Mouse (Mus musculus) mouse embryonic stem cell (cell line): Measurements from ENCODE around the gene Mast4.

Experiments used
- in situ Hi-C, 2 experiments: fragments of 300-500 bp; cut with MboI; formaldehyde crosslinking; loops; 1 replicate in 1 of 2; 3 replicates in 1 of 2; pipeline ENCODE4 v1.14.3; 2019 to 2020; ENCODE audit warnings: low sequenced_read_pairs in 2 of 2, low pct_unique_long_range_greater_than_20kb in 1 of 2, mixed read lengths in 1 of 2; ENCODE audit not compliant: unreplicated experiment in 1 of 2

The Mast4 gene

GRCm38 (mm10) chr13:103043011-103043410, 291.3 kb downstream of the Mast4 start:
- in situ Hi-C loops, result no loop called here

GRCm38 (mm10) chr13:103037466-103037865, 296.8 kb downstream of the Mast4 start:
- in situ Hi-C loops, result no loop called here

DNA sequence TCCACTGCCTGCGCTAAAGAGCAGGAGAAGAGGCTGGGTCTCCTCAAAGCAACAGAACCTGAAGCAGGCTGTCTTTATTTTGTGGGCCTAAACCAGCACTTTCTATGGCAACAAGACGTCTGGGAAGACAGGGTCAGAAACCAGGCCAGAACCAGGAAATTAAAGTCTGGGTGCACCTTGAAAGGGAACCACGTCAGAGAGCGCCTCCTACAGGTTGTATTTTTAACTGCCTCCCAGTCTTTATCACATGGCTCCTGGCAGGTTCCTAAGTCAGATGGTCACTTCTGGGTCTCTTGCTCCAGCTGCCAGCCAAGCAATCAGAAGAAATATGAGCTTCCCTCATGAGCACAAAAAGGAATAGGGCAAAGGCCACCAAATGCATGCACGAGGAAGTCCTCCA, 304.9 kb downstream of the Mast4 start:
- in situ Hi-C loops, result no loop called here

- in situ Hi-C loops, result no loop called here
Measured at GRCm38 (mm10) chr13:103027456-103028078, 306.7 kb downstream of the Mast4 start.

DNA sequence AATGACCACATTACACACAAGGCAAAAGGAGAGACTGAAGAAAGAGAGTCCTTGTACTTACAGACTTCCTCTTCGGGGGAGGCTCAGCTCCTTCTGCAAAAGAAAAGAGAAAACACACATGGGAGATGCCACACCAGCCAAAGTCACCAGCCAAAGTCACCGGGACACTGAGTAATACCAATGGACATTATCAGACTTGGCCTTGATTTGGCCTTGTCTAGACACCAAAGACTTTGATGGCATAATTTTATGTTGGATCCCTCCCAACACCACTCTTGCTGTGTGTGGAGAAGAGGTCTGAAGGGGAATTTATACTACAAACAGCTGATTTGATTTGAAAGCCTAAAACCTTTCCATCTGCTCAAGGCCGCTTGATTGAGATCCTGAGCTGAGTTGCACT, 308.8 kb downstream of the Mast4 start:
- in situ Hi-C loops, result no loop called here

GRCm38 (mm10) chr13:103018481-103018880, 315.8 kb downstream of the Mast4 start:
- in situ Hi-C loops, result no loop called here

GRCm38 (mm10) chr13:103017661-103018060, 316.6 kb downstream of the Mast4 start:
- in situ Hi-C loops, result no loop called here

GRCm38 (mm10) chr13:103015131-103015750, 319.1 kb downstream of the Mast4 start:
- in situ Hi-C loops, result no loop called here

DNA sequence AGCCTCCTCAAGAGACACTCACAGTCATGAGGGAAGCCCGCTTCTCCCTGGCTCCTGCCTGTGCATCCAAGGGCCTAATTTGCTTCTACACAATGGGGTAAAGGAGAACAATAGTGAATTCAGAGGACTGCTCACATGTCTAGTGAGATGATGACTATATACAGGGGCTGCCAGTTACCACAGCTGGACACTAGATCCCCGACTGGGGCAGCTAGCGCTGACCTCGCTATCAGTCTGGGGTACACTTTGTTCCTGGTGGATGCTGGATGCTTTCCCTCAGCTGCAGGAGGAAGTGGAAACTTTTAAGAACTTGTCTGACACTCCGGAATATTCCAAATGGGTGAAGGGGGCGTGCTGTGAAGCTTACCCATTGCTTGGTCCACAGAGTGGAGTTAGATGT, 319.7 kb downstream of the Mast4 start:
- in situ Hi-C loops, result no loop called here

GRCm38 (mm10) chr13:103014222-103014621, 320.1 kb downstream of the Mast4 start:
- in situ Hi-C loops, result no loop called here

DNA sequence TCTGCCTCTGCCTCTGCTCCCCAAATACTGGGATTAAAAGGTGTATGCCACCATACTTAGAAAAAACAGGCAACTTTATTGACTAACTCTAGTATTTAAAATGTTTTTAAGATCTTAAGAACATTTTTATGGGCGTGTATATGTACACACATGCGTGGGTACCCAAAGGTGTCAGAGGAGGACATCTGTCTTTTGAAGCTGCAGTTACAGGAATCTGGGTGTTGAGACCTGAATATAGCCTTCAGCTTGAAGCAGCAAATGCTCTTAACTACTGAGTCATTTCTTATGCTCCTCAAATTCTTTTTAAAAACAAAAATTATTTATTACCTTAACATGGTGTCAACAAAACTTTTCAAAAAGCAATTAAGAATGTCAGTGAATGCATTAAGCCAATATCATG, 329.1 kb downstream of the Mast4 start:
- in situ Hi-C loops, result no loop called here

DNA sequence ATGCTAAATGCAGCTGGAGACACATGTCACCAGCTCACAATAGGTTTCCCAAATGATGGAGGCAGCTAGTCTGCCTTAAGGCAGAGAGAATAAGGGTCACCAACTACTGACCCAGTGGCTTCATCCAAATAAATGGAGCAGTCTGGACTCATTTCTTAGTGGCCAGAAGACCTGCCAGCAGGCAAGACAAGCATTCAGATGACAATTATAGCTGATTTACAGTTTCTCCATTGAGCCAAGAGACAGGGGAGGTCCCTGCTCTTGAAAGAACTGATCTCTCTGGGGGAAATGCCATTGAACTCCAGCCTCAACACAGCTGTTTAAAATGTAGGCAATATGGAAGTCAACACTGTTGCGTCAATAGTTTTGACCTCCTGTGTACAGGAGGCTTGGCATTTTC, 332.5 kb downstream of the Mast4 start:
- in situ Hi-C loops, result no loop called here

- in situ Hi-C loops, result no loop called here
Measured at GRCm38 (mm10) chr13:103000891-103001290, 333.4 kb downstream of the Mast4 start.

GRCm38 (mm10) chr13:102994098-102994497, 340.2 kb downstream of the Mast4 start:
- in situ Hi-C loops, result no loop called here

- in situ Hi-C loops, result no loop called here
Measured at GRCm38 (mm10) chr13:102992680-102993423, 341.4 kb downstream of the Mast4 start.

GRCm38 (mm10) chr13:102991928-102992327, 342.4 kb downstream of the Mast4 start:
- in situ Hi-C loops, result no loop called here

DNA sequence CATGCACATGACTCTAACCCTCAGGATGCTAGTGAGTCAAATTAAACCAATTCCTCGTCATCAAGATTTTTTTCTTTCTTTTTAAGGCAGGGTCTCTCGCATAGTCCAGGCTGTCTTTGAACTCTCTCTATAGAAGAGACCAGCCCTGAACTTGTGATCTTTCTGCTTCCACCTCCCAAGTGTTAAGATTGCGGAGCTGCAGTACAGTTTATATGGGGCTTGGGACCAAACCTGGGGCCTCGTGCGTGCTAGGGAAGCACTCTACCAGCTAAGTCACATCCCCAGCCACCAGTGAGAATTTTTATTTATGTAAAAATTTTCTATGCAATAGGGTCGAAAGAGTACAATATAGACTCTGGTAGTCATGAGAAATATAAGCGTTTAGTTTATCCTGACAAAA, 343.1 kb downstream of the Mast4 start:
- in situ Hi-C loops, result no loop called here

GRCm38 (mm10) chr13:102990085-102990484, 344.2 kb downstream of the Mast4 start:
- in situ Hi-C loops, result no loop called here

DNA sequence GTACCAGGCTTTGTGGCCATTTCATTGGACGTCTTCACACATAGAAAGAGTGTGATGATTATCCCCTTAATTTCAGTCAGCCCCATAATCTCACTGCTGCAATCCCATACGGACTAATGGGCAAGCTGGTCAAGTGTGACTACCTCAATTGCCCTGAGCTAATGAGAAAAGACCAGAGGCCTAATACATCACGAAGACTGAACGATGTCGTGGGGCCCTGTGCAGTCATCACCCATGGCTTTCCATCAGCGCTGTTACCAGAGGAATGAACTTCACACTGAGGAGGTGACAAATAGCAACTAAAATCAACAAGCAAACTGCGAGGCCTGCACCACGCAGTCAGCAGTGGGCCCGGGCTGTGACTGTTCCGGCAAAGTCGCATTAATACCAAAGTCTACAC, 344.7 kb downstream of the Mast4 start:
- in situ Hi-C loops, result loop anchor here in 1 of 2 experiments (10.0 kb wide), 1 partner anchor 325 kb away; no protein-coding TSS in a partner anchor

DNA sequence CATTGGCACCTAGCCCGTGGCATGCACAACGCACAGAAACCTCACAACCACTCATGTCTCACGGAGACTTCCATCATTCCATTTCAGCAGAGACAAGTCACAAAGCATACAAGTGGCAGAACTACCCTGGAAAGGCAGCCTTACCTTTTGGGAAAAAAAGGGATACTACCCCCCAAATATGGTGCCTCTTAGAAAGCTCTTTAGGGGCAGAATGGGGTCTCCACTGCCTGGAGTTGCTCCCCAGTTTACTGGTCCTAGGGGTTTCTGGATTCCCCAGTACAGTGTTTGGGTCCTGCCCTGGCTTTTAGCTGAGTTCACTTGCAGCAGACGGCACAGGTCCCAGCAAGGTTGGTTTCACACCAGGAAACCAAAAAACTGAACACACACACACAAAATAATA, 345.3 kb downstream of the Mast4 start:
- in situ Hi-C loops, result loop anchor here in 1 of 2 experiments (10.0 kb wide), 1 partner anchor 324 kb away; no protein-coding TSS in a partner anchor
